Mouse (Mus musculus) myocyte (in vitro differentiated cells): ENCODE data around the gene Slc9a9.

Experiments used
- E2F4 ChIP-seq: IDR thresholded peaks from one replicate; pipeline ENCODE4 v1.6.1; 2011; ENCODE audit warnings: mild to moderate bottlenecking, control low read depth, moderate library complexity; ENCODE audit not compliant: insufficient read depth
- POLR2A ChIP-seq: IDR thresholded peaks from one replicate; pipeline ENCODE4 v1.6.1; 2011; ENCODE audit warnings: low read depth, mild to moderate bottlenecking, control low read depth, moderate library complexity; ENCODE audit not compliant: insufficient read length
- USF1 ChIP-seq: IDR thresholded peaks from one replicate; pipeline ENCODE4 v1.6.1; 2011; ENCODE audit warnings: low read depth, mild to moderate bottlenecking, control low read depth, moderate library complexity

GRCm38 (mm10) chr9:94833836-94834235 lies 164.1 kb downstream of the Slc9a9 start:
- TF ChIP-seq USF1 (no peak), POLR2A (no peak), E2F4 (no peak)
